Mouse (Mus musculus): Measurements from ENCODE around the gene Dynlt1c.
"Not testable (repeated sequence)": the region's sequence is repeated elsewhere in the genome, so short reads cannot be mapped to it uniquely, and the experiment has no call there.

The Dynlt1c gene

GRCm38 (mm10) chr17:6619271-6619670 lies 17.8 kb downstream of the Dynlt1c start:
- not testable (repeated sequence) for DNase-seq (ENCODE audit: low spot score in 2 of 2)

GRCm38 (mm10) chr17:6620035-6620434 lies 18.6 kb downstream of the Dynlt1c start:
- DNase-seq (ENCODE audit: low spot score in 2 of 2), result not testable (repeated sequence)

GRCm38 (mm10) chr17:6620730-6621451 lies 19.4 kb downstream of the Dynlt1c start:
- DNase-seq (ENCODE audit: low spot score in 2 of 2), result not testable (repeated sequence)

- DNase-seq (ENCODE audit: low spot score in 2 of 2), result not testable (repeated sequence)
Observed at GRCm38 (mm10) chr17:6621976-6622375, 20.5 kb downstream of the Dynlt1c start.

- not testable (repeated sequence) for DNase-seq (ENCODE audit: low spot score in 2 of 2)
Observed at GRCm38 (mm10) chr17:6624926-6625558, 23.6 kb downstream of the Dynlt1c start.

GRCm38 (mm10) chr17:6630398-6630797 lies 28.9 kb downstream of the Dynlt1c start:
- not testable (repeated sequence) for DNase-seq (ENCODE audit: low spot score in 2 of 2)

GRCm38 (mm10) chr17:6632850-6633249 lies 31.4 kb downstream of the Dynlt1c start:
- not testable (repeated sequence) for DNase-seq (ENCODE audit: low spot score in 2 of 2)

- DNase-seq (ENCODE audit: low spot score in 2 of 2), result not testable (repeated sequence)
Observed at GRCm38 (mm10) chr17:6635781-6636180, 34.3 kb downstream of the Dynlt1c start.

GRCm38 (mm10) chr17:6636861-6637260 lies 35.4 kb downstream of the Dynlt1c start:
- DNase-seq (ENCODE audit: low spot score in 2 of 2), result no peak

GRCm38 (mm10) chr17:6637434-6637833 lies 36.0 kb downstream of the Dynlt1c start:
- not testable (repeated sequence) for DNase-seq (ENCODE audit: low spot score in 2 of 2)

- DNase-seq (ENCODE audit: low spot score in 2 of 2), result not testable (repeated sequence)
Observed at GRCm38 (mm10) chr17:6638444-6638843, 37.0 kb downstream of the Dynlt1c start.

GRCm38 (mm10) chr17:6639486-6639885 lies 38.0 kb downstream of the Dynlt1c start:
- DNase-seq (ENCODE audit: low spot score in 2 of 2), result not testable (repeated sequence)

- not testable (repeated sequence) for DNase-seq (ENCODE audit: low spot score in 2 of 2)
Observed at GRCm38 (mm10) chr17:6640044-6640637, 38.7 kb downstream of the Dynlt1c start.

- DNase-seq (ENCODE audit: low spot score in 2 of 2), result not testable (repeated sequence)
Observed at GRCm38 (mm10) chr17:6640771-6641429, 39.4 kb downstream of the Dynlt1c start.

- not testable (repeated sequence) for DNase-seq (ENCODE audit: low spot score in 2 of 2)
Observed at GRCm38 (mm10) chr17:6644210-6644609, 42.7 kb downstream of the Dynlt1c start.

- not testable (repeated sequence) for DNase-seq (ENCODE audit: low spot score in 2 of 2)
Observed at GRCm38 (mm10) chr17:6644673-6645072, 43.2 kb downstream of the Dynlt1c start.

GRCm38 (mm10) chr17:6645668-6646067 lies 44.2 kb downstream of the Dynlt1c start:
- not testable (repeated sequence) for DNase-seq (ENCODE audit: low spot score in 2 of 2)

GRCm38 (mm10) chr17:6646841-6647240 lies 45.4 kb downstream of the Dynlt1c start:
- DNase-seq (ENCODE audit: low spot score in 2 of 2), result not testable (repeated sequence)

- not testable (repeated sequence) for DNase-seq (ENCODE audit: low spot score in 2 of 2)
Observed at GRCm38 (mm10) chr17:6647452-6647851, 46.0 kb downstream of the Dynlt1c start.

- DNase-seq (ENCODE audit: low spot score in 2 of 2), result peak; percentile 63 to 66
Observed at GRCm38 (mm10) chr17:6650904-6651565, 49.6 kb downstream of the Dynlt1c start.

- not testable (repeated sequence) for DNase-seq (ENCODE audit: low spot score in 2 of 2)
Observed at GRCm38 (mm10) chr17:6653341-6653946, 52.0 kb downstream of the Dynlt1c start.
